Comparison of ENCODE assay signal across 8 mouse cellular contexts in genomic region chr1:192752659-192753601, GRCm38 (mm10). TPM values are rescaled to one million over a fixed set of nuclear protein-coding genes. Genes with fewer than 3 reads are reported as not detected.
DNase-seq lines count a peak whose midpoint lies in the region; ATAC-seq and TF ChIP-seq lines count a peak whose summit lies in the region.

No protein-coding gene starts in this region.

- H3K4me3 ChIP-seq in gastrocnemius, adult 2 months = peak overlapping the region; percentile 67
- H3K4me3 ChIP-seq in intestine, embryonic 15.5 days (replicated peaks) = no peak overlapping the region
- H3K4me3 ChIP-seq in lung, embryonic 16.5 days (ENCODE audit: low read length) = no peak overlapping the region
- no peak overlapping the region for H3K4me3 ChIP-seq in forebrain, embryonic 16.5 days (replicated peaks; ENCODE audit: low read length)

- peak; percentile 23 for DNase-seq in gastrocnemius, adult 2 months
- DNase-seq in gastrocnemius, postnatal 36 days = no peak
- DNase-seq in embryo, embryonic 11 days = peak; percentile 55
- DNase-seq in retina, embryonic 14.5 days (ENCODE audit: low spot score) = peak; percentile 29
- no peak for DNase-seq in ovary, postnatal 10 days (ENCODE audit: low spot score)

- TF ChIP-seq CTCF in gastrocnemius, adult 2 months (IDR thresholded peaks at IDR 0.05) = no peak

- ATAC-seq in intestine, embryonic 15.5 days = peak; percentile 74
- ATAC-seq in lung, embryonic 16.5 days (ENCODE audit: low read depth) = no peak
- ATAC-seq in forebrain, embryonic 16.5 days = no peak

- H3K4me1 ChIP-seq in intestine, embryonic 15.5 days (replicated peaks) = peaks cover 6% of the 10 kb centered on the region
- H3K4me1 ChIP-seq in lung, embryonic 16.5 days (replicated peaks; ENCODE audit: control insufficient read depth, insufficient read depth, low read length) = peaks cover 15% of the 10 kb centered on the region
- H3K4me1 ChIP-seq in forebrain, embryonic 16.5 days (replicated peaks; ENCODE audit: control insufficient read depth, insufficient read depth, low read length) = peaks cover 23% of the 10 kb centered on the region

- H3K27ac ChIP-seq in gastrocnemius, adult 2 months = peak overlapping the region; percentile 81
- no peak overlapping the region for H3K27ac ChIP-seq in intestine, embryonic 15.5 days
- H3K27ac ChIP-seq in lung, embryonic 16.5 days (ENCODE audit: low read length) = no peak overlapping the region; the same call in 1 of the 2 replicates
- H3K27ac ChIP-seq in forebrain, embryonic 16.5 days (ENCODE audit: low read length) = no peak overlapping the region

- H3K27me3 ChIP-seq in intestine, embryonic 15.5 days (replicated peaks) = no peaks in the 10 kb centered on the region
- no peaks in the 10 kb centered on the region for H3K27me3 ChIP-seq in lung, embryonic 16.5 days (ENCODE audit: control insufficient read depth, insufficient read depth, low read depth, low read length)
- no peaks in the 10 kb centered on the region for H3K27me3 ChIP-seq in forebrain, embryonic 16.5 days (replicated peaks; ENCODE audit: control insufficient read depth, insufficient read depth, low read length)

- H3K4me2 ChIP-seq in intestine, embryonic 15.5 days (replicated peaks) = peak overlapping the region; percentile 34
- peak overlapping the region; percentile 25 for H3K4me2 ChIP-seq in lung, embryonic 16.5 days (ENCODE audit: low read depth, low read length)
- no peak overlapping the region for H3K4me2 ChIP-seq in forebrain, embryonic 16.5 days (ENCODE audit: low read length)

- H3K9ac ChIP-seq in intestine, embryonic 15.5 days = 0 out of 2 replicates have a peak overlapping the region, but pooled peaks have one; percentile 5
- H3K9ac ChIP-seq in lung, embryonic 16.5 days (ENCODE audit: low read length) = peak overlapping the region; percentile 44; the same call in 1 of the 2 replicates
- H3K9ac ChIP-seq in forebrain, embryonic 16.5 days (replicated peaks; ENCODE audit: low read depth, low read length) = no peak overlapping the region

- intact Hi-C loops in gastrocnemius, adult 2 months (cut with DNase I) = no loop called here
- intact Hi-C loops in gastrocnemius, postnatal 36 days (cut with DNase I) = no loop called here

- WGBS in intestine, embryonic 15.5 days = 29% methylated on average over 8 of the region's 8 CpGs
- 25% methylated on average over 8 of the region's 8 CpGs for WGBS in lung, embryonic 16.5 days
- WGBS in forebrain, embryonic 16.5 days = 20% methylated on average over 8 of the region's 8 CpGs

- no peaks in the 10 kb centered on the region for H3K9me3 ChIP-seq in intestine, embryonic 15.5 days
- no peaks in the 10 kb centered on the region for H3K9me3 ChIP-seq in lung, embryonic 16.5 days (ENCODE audit: control insufficient read depth, low read length)
- H3K9me3 ChIP-seq in forebrain, embryonic 16.5 days (ENCODE audit: control insufficient read depth, low read length) = no peaks in the 10 kb centered on the region

- no peaks in the 10 kb centered on the region for H3K36me3 ChIP-seq in intestine, embryonic 15.5 days
- H3K36me3 ChIP-seq in lung, embryonic 16.5 days (ENCODE audit: control insufficient read depth, insufficient read depth, low read length) = no peaks in the 10 kb centered on the region
- no peaks in the 10 kb centered on the region for H3K36me3 ChIP-seq in forebrain, embryonic 16.5 days (ENCODE audit: control insufficient read depth, insufficient read depth)

RNA-seq across cellular contexts. Expression of gene Hhat, which starts 18.1 kb away (rescaled TPM):
- total RNA-seq in gastrocnemius, adult 2 months (2021) = under 1 TPM; 0.59 to 0.69 TPM
- total RNA-seq in gastrocnemius, postnatal 36 days (2021) = under 1 TPM; 0.48 to 0.54 TPM
- 9.2 and 9.7 TPM in 2 replicates for polyA plus RNA-seq in intestine, embryonic 15.5 days (2015; fragmentation: Nextera tagmentation; extraction: Ambion mirVana)
- polyA plus RNA-seq in lung, embryonic 16.5 days (2015; fragmentation: Nextera tagmentation; extraction: Ambion mirVana) = 8.6 and 9.3 TPM in 2 replicates
- 3.6 and 4.2 TPM in 2 replicates for polyA plus RNA-seq in forebrain, embryonic 16.5 days (2015; fragmentation: Nextera tagmentation; extraction: Ambion mirVana)

Comparison
In these comparisons a context has a peak if more than half of its experiments do, and no peak if none do; other contexts are left out.
1. DNase-seq: peak in gastrocnemius, adult 2 months (single experiment), embryo, embryonic 11 days (single experiment) and retina, embryonic 14.5 days (single experiment); none in gastrocnemius, postnatal 36 days (0 of 2) and ovary, postnatal 10 days (single experiment).